Mouse (Mus musculus) 3T3-L1 (cell line): Measurements from ENCODE around the gene Tmem184a.
A peak's percentile ranks its signal among the peaks of the same experiment; 100 is the strongest.

ENCODE experiments used
- DNase-seq: peaks from one replicate; pipeline ENCODE4 v3.0.0-alpha.2; 2015; ENCODE audit warnings: low read depth, low spot score

The Tmem184a gene

DNA sequence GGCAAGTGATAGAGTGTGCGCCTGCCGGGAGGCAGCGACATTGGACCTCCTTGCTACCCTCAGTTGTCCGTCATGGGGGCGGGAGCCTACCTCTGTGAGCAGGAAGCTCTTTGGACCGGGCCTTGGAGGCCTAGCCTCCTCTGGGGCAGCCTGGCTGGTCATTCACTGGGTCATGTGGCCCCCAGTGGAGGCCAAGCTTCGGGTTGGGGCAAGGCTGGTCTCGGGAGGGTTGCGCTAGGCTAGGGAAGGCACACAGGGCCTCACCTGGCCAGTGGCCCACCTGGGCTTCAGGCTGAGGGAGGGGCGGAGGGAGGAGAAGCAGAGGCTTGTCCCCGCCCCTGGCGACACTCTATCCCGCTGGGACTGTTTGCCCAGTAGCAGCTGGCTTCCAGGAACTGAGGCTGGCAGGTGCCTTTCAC, 5.7 kb downstream of the Tmem184a start:
- DNase-seq, result no peak

- no peak for DNase-seq
Observed at GRCm38 (mm10) chr5:139813126-139813490, 6.6 kb downstream of the Tmem184a start.

- no peak for DNase-seq
Observed at GRCm38 (mm10) chr5:139812398-139813125, 7.2 kb downstream of the Tmem184a start.

DNA sequence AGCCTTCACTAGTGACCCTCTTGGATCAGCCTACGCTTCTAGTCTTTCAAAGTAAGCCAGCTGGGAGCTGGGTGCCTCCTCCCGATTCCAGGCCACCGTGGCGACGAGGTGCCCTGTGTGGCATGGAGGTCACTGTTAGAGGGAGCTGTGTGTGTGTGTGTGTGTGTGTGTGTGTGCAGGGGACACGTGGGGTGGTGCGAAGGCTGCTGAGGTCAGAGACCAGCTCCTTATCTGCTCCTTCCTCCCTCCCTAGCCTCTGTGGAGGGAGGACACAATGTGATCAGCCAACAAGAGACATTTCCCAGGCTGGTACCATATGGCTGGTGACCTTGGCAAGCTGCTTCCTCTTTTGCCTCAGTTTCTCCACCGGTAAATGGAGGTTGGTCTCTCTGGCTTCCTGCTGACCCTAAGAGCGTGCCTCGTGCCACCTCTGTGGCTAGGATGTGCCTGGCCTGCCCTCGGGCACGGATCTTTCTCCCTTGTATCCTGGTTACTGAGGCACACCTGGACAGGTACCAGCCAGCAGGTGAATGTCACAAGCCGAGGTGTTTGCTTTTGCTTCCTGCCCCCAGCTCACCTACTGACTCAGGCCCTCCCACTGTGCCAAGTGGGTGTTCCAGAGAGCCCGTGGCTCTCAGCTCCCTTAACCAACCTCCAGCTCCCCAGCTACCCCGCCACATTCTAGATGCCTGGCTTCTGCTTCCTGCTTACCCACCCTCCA, 7.9 kb downstream of the Tmem184a start:
- DNase-seq, result no peak

DNA sequence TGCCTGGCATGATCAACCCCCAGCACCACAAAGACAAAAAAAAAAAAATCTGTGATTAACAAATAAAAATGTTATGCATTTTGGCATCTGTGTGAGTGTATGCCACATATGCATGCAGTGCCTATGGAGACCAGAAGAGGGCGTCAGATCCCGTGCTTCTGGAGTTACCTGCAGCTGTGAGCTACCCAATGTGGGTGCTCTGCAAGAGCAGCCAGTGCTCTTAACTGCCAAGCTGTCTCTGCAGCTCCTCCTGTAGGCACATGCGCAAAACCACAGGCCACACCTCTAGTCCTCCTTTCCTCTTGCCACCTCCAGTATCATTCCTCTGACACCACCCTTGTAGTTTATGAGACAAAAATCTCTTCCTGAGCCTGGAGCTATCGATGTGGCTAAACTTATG, 10.3 kb downstream of the Tmem184a start:
- peak; percentile 29 for DNase-seq

- DNase-seq, result no peak
Observed at GRCm38 (mm10) chr5:139805924-139806323, 13.8 kb downstream of the Tmem184a start.

- DNase-seq, result no peak
Observed at GRCm38 (mm10) chr5:139804573-139805111, 15.1 kb downstream of the Tmem184a start.

DNA sequence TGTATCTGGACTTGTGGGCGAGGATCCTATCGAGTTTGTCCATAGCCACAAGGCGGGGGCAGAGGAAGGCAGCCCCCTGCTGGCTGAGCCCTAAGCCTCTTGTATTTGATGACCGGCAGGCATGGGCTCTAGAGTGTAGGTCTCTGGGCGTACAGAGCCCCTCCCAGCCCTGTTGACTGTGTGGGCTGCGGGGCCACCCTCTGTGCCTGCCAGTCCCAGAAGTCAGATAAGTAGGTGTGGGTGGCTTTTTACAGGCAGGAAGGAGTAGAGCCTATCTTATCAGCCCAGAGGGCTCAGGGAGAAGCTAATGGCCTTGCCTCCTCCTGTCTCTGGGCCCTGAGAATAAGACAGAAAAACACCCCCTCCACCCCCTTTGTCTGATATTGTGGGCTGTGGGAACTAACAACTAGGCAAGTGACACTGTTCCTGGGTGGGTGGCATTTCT, 15.6 kb downstream of the Tmem184a start:
- no peak for DNase-seq

DNA sequence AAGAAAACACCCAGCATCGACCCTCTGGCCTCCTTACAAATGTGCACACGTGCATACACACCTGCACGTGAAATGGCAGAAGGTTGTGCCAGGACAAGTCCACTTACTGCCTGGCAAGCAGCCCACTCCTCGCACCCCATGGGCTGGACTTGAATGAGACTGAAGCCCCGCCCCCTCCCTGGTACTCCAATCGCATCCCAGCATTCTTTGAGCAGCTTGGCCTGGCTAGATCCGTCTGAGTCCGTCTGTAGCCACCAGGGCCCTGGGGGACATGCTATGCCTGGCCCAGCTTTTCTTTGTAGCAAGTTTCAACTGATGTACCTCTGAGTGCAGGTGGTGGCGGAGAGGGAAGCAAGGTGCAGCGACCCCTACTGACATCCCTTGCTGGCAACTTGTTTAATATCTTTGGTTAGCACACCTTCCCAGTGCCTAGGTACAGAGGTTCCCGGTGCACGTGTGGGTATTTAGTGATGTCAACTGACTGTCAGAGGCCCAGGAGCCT, 16.1 kb downstream of the Tmem184a start:
- no peak for DNase-seq

GRCm38 (mm10) chr5:139803165-139803564, 16.6 kb downstream of the Tmem184a start:
- DNase-seq, result no peak

GRCm38 (mm10) chr5:139801880-139802279, 17.8 kb downstream of the Tmem184a start:
- DNase-seq, result no peak

DNA sequence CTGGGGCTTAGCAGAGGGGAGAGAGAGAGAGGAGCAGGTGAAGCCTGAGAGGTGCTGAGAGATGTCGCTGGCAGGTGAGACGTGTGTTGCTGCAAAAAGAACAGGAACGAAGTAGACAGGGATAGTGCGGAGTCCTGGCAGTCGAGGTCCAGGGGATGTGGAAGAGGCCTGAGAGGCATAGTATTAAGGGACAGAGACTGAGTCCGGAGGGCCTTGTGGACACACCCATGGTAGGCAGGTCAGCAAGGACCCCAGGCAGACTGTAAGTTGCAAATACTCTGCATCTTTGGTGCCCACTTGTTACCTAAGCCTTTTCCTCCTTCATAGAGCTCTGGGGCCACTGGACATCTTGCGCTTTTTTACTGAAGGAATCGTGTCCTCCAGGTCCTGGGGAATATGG, 18.5 kb downstream of the Tmem184a start:
- no peak for DNase-seq

DNA sequence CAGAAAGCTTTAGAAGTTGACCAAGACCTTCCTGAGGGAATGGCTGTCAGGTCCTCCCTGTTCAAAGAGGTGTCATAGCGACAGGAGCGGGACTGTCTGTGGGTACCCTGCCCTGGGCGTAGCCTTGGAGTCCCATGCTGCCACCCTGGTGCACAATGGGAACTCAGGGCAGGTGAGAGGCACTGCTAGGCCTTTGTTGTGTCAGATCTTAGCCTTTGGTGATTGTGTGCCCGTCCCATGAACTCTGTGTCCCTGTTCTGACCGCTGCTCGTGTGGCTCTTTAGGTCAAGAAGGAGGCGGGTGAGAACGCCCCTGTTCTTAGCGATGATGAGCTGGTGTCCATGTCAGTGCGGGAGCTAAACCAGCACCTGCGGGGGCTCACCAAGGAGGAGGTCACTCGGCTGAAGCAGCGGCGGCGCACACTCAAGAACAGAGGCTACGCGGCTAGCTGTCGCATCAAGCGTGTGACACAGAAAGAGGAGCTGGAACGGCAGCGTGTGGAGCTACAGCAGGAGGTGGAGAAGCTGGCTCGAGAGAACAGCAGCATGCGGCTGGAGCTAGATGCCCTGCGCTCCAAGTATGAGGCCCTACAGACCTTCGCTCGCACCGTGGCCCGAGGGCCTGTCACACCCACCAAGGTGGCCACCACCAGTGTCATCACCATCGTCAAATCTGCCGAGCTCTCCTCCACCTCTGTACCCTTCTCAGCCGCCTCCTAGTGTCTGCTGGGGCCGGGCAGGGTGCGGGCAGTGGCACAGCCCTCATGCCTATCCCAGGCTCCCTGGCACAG, 19.7 kb downstream of the Tmem184a start:
- DNase-seq, result no peak

DNA sequence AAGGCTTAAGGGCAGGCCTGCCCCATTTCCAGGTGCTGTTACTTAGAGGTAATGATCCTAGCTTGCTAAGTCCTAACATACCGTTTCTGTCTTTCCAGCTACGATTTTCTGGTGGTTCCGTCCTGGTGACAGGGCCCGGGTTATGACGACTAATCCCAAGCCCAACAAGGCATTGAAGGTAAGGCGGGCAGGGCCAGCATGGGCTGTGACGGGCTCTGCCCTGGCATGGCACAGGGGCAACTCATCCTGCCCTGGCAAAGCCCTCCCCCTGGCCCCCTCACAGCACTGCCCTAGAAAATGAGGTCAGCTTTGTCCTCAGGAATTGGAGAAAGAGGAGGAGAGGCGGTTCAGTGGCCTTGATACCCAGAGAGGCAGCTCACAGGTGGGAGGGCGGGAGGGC, 20.7 kb downstream of the Tmem184a start:
- no peak for DNase-seq

- peak; percentile 30 for DNase-seq
Observed at GRCm38 (mm10) chr5:139798168-139798900, 21.4 kb downstream of the Tmem184a start.

GRCm38 (mm10) chr5:139797473-139798167, 22.1 kb downstream of the Tmem184a start:
- peak; percentile 86 for DNase-seq

DNA sequence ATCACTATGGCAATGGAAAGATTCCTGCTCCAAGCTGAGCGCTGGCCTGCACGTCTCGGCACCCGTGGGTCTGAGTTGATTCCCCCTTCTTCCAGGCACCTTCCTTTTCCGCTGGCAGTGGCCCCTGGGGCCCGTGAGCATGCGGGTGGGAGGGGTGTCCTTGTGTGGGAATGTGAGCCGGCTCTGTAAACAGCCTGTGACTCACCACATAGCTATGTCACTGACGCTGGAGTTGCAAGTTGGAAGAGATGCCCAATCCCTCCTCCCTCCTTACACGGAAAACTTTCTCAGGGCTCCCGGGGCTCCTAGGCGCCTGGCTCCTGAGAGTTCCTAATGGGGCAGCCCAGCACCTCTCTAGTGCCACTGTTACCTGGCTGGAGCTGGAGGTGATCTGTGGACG, 22.8 kb downstream of the Tmem184a start:
- DNase-seq, result peak; percentile 100

GRCm38 (mm10) chr5:139796001-139796620, 23.6 kb downstream of the Tmem184a start:
- peak; percentile 40 for DNase-seq

DNA sequence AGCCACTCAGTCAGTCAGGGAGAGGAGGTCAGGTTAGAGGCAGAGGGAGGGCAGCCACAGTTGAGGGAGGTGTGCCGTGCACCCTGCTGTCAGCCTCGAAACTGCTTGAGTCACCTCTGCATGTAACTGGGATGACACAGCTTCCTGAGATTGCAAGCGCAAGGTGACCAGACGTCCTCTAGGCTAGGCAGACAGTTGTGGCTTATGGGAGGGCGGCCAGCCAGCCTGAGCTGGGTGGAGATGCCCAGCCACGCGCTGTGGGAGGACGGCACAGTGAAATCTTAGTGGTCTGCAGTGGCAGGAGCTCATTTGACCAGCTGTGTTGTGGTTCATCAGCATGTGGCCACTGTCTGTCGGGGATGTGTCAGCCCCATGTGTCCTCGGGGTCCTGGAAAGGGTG, 24.8 kb downstream of the Tmem184a start:
- DNase-seq, result peak; percentile 78

DNA sequence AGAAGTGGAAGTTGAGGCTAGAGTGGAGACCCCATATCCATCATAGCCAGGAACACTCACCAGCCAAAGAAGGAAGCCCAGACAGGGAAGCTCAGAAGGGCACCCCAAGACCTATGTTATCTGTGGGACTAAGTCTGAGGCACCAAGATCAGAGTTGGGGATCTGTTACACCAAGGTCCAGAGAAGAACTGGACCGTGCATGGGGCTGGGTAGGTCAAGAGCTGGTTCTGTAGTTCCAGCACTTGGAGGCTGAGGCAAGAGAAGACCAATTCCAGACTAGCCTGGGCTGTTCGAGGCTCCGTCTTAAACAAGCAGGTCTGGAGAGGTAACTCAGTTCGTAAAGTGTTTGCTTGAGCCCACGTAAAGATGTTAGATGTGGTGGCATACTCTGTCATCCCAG, 25.6 kb downstream of the Tmem184a start:
- peak; percentile 40 for DNase-seq
